Mouse (Mus musculus): ENCODE data around the gene Pfkfb3.

DNA sequence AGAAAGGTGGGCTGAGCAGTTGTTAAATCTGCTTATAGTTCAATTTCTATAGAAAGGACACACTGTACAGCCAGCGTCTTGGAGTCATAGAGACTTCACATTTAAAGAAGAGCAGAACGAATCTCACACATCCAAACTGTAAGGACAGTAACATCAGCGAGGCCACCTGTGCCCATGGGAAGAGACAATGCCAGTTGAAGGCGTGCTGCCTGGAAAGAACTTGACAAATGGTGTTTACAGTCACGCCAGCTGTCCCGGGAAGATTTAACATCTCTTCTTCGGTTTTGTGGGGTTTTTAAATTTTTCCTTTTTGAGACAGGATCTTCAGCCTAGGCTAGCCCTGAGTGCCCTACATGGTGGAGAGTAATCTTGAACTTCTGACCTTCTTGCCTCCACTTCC is 4.8 kb upstream of the Pfkfb3 start:
- TF ChIP-seq GATA1 (IDR thresholded peaks at IDR 0.05; ENCODE audit: low read length), result no peak
- no peak for TF ChIP-seq TAL1 (IDR thresholded peaks at IDR 0.05; ENCODE audit: low read length)
